Mouse (Mus musculus) intestine, embryonic 15.5 days (tissue): Measurements from ENCODE around the gene Cabp4. TPM values are rescaled to one million over a fixed set of nuclear protein-coding genes. Genes with fewer than 3 reads are reported as not detected.

Experiments used
- ATAC-seq: fragments of 200-750 bp; cut with Nextera tagmentation; 2 replicates; pipeline ENCODE4 v1.8.0; 2017; ENCODE audit warnings: moderate TSS enrichment, moderate library complexity
- H3K27ac ChIP-seq: fragments of 300-500 bp; sonication (generic); 2 replicates; pipeline ENCODE4 v1.5.1; 2015; ENCODE audit warnings: mild to moderate bottlenecking, inconsistent platforms
- H3K27me3 ChIP-seq: fragments of 300-500 bp; sonication (generic); replicated peaks from 2 replicates; pipeline ENCODE4 v1.6.1; 2015; ENCODE audit warnings: inconsistent platforms
- H3K36me3 ChIP-seq: fragments of 300-500 bp; sonication (generic); 2 replicates; pipeline ENCODE4 v1.6.1; 2015; ENCODE audit warnings: inconsistent platforms
- H3K4me1 ChIP-seq: fragments of 300-500 bp; sonication (generic); replicated peaks from 2 replicates; pipeline ENCODE4 v1.6.1; 2015; ENCODE audit warnings: inconsistent platforms
- H3K4me2 ChIP-seq: fragments of 300-500 bp; sonication (generic); replicated peaks from 2 replicates; pipeline ENCODE4 v1.6.1; 2015; ENCODE audit warnings: mild to moderate bottlenecking, inconsistent platforms
- H3K4me3 ChIP-seq: fragments of 300-500 bp; sonication (generic); replicated peaks from 2 replicates; pipeline ENCODE4 v1.5.1; 2015; ENCODE audit warnings: inconsistent platforms
- H3K9ac ChIP-seq: fragments of 300-500 bp; sonication (generic); 2 replicates; pipeline ENCODE4 v1.6.1; 2015; ENCODE audit warnings: inconsistent platforms
- H3K9me3 ChIP-seq: fragments of 300-500 bp; sonication (generic); 2 replicates; pipeline ENCODE4 v1.6.1; 2016; ENCODE audit warnings: inconsistent platforms
- WGBS: fragments of 180-500 bp; shearing (Covaris S2); methylation state at CpG from one replicate; pipeline ENCODE4 v1.1.7; 2015; 5-methylcytosine and 5-hydroxymethylcytosine counted together
- polyA plus RNA-seq: library from polyadenylated mRNA; unstranded; fragments of >200 nt; fragmentation: Nextera tagmentation; extraction: Ambion mirVana; gene quantifications from 2 replicates; pipeline ENCODE4 v1.2.1, GENCODE M21; 2015

Gene Cabp4
- polyA plus RNA-seq, 1 experiment from 2014 or later, result 0.19 TPM

GRCm38 (mm10) chr19:4159049-4159448, 15.2 kb upstream of the Cabp4 start:
- no peak overlapping the region for H3K4me3 ChIP-seq
- WGBS, result 92% methylated on average over 8 of the region's 8 CpGs
- no peak overlapping the region for H3K27ac ChIP-seq
- H3K4me2 ChIP-seq, result no peak overlapping the region
- peaks cover 10% of the 10 kb centered on the region for H3K4me1 ChIP-seq
- peaks cover 16% of the 10 kb centered on the region for H3K36me3 ChIP-seq
- ATAC-seq, result no peak
- no peak overlapping the region for H3K9ac ChIP-seq
- no peaks in the 10 kb centered on the region for H3K9me3 ChIP-seq
- no peaks in the 10 kb centered on the region for H3K27me3 ChIP-seq

- H3K9ac ChIP-seq, result no peak overlapping the region
- H3K4me3 ChIP-seq, result no peak overlapping the region
- no peak for ATAC-seq
- no peak overlapping the region for H3K4me2 ChIP-seq
- H3K27ac ChIP-seq, result no peak overlapping the region
- peaks cover 18% of the 10 kb centered on the region for H3K36me3 ChIP-seq
- no peaks in the 10 kb centered on the region for H3K4me1 ChIP-seq
- H3K27me3 ChIP-seq, result no peaks in the 10 kb centered on the region
- WGBS, result 90% methylated on average over 12 of the region's 12 CpGs
- H3K9me3 ChIP-seq, result no peaks in the 10 kb centered on the region
Observed at GRCm38 (mm10) chr19:4156771-4157170, 12.9 kb upstream of the Cabp4 start.

DNA sequence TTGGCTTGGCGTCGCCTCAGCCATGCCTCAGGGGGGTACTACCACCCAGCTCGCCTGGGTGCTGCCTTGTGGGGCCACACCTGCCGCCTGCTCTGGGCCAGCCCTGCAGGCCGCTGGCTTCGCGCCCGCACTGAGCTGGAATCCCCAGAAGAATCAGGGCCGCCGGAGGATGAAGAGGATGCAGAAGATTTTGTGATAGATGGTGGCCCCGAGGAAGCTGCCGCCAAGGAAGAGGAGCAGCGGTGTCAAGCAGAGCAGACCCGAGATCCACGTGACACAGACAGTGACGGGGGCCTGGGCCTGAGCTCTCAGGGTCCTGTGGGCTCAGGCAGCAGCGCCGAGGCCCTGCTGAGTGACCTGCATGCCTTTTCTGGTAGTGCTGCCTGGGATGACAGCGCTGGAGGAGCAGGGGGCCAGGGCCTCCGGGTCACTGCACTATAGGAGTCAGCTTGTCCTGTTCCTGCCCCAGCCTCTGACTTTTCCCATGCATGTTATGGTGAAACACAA, 12.3 kb upstream of the Cabp4 start:
- 76% methylated on average over 20 of the region's 20 CpGs for WGBS
- H3K9me3 ChIP-seq, result no peaks in the 10 kb centered on the region
- ATAC-seq, result no peak

GRCm38 (mm10) chr19:4155223-4156072, 11.6 kb upstream of the Cabp4 start:
- no peaks in the 10 kb centered on the region for H3K9me3 ChIP-seq
- H3K4me3 ChIP-seq, result no peak overlapping the region
- ATAC-seq, result no peak
- H3K27ac ChIP-seq, result no peak overlapping the region
- no peak overlapping the region for H3K4me2 ChIP-seq
- H3K36me3 ChIP-seq, result peaks cover 25% of the 10 kb centered on the region
- no peaks in the 10 kb centered on the region for H3K27me3 ChIP-seq
- H3K9ac ChIP-seq, result no peak overlapping the region
- no peaks in the 10 kb centered on the region; the same call in 1 of the 2 replicates for H3K4me1 ChIP-seq
- 81% methylated on average over 6 of the region's 6 CpGs for WGBS

More for the DNA sequence above, 12.3 kb upstream of the Cabp4 start:
- Histone ChIP-seq H3K4me3 (no peak overlapping the region), H3K9ac (no peak overlapping the region), H3K36me3 (peaks cover 19% of the 10 kb centered on the region), H3K27ac (no peak overlapping the region), H3K4me1 (no peaks in the 10 kb centered on the region), H3K27me3 (no peaks in the 10 kb centered on the region), H3K4me2 (no peak overlapping the region)

DNA sequence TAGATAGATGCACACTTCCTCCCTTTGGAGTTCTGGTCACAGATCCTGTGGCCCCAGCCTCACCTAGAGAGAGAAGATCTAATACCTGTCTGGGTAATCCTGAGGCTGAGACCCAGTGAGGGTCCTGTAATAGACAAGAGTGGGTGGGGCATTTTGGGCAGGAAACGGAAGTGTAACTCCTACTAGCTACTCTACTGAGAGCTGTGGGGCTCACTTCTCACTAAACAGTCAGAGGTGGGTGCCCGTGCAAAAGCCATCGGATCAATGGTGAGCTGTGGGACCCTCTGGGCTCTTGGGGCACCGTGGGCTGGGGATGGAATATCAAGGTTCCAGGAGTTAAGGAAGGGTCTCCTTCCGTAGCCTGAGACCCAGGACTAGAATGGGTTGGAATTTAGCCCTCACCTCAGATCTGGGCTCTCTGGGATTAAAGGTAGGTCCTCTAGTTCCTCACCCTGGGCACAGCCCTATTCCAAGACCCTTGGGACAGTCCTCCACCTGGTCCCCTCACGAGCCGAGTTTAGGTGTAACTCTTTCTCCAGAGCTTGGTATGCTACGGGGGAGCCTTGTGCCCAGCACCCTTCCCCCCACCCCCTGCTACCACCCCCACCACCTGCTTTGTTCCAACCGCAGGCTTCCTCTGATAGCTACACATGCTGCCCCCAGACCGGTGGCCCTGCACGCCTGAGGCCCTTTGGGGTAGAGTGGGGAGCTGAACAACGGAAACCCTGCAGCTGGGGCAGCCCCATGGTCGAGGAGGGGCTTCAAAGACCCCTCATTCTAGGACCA, 10.8 kb upstream of the Cabp4 start:
- no peaks in the 10 kb centered on the region for H3K27me3 ChIP-seq
- H3K4me3 ChIP-seq, result no peak overlapping the region
- no peak overlapping the region for H3K27ac ChIP-seq
- no peak overlapping the region for H3K9ac ChIP-seq
- no peak for ATAC-seq
- peaks cover 5% of the 10 kb centered on the region for H3K4me1 ChIP-seq
- peaks cover 25% of the 10 kb centered on the region for H3K36me3 ChIP-seq
- H3K4me2 ChIP-seq, result no peak overlapping the region
- no peaks in the 10 kb centered on the region for H3K9me3 ChIP-seq
- WGBS, result 73% methylated on average over 13 of the region's 13 CpGs

DNA sequence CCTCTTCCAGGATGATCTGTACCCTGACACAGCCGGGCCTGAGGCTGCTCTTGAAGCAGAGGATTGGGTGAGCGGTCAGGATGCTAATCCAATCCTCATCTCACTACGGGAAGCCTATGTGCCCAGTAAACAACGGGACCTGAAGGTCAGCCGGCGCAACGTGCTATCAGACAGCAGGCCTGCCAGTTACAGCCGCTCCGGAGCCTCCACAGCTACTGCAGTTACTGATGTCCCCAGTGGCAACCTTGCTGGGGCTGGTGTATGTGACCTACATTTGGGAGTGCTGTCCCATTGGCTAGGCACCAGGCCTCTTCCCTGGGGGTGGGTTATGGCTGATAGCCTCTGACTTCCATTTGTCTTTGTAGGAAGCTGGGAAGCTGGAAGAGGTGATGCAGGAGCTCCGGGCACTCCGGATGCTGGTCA, 9.4 kb upstream of the Cabp4 start, which contains the start of gene Ptprcap:
Gene Ptprcap, plus strand, starts transcription at position 373 of the 423 bp plus-strand sequence.
- WGBS, result 66% methylated on average over 11 of the region's 11 CpGs
- Histone ChIP-seq H3K27ac (no peak within 1 kb of the TSS), H3K36me3 (peaks cover 15% of the 10 kb centered on the region)

DNA sequence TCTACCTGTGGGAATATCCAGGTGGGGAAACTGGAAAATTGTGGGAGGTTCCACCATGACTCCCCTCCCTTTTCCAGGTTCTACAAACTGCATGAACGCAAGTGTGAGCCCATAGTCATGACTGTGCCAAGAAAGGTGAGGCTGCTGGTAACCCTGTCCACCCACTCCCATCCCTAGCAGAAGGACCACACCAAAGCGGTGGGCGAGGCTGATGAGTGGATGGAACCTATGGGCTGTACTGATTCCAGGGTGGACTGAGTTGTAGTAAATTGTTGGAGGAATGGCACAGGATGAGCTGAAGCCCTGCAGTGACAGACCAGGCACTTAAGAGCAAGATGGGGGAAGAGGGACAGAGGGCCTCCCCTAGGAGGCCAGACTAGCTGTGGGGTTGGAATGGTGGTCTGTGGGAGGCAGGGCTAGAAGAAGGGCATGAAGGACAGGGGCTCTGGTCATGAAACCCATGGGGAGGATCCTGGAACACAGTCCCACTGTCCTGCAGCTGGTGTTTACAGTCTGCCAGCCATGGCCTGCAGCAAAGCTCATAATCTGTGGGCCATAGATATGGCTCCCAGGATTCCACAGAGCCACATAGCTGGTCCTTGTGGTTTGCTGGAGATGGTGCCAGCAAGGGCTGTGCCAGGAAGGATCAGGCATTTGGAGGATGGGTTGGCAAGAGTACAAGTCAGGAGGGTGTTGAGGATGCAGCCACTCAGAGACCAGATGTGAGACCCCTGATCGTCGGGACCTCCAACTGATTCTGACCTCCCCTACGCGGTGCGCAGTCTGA, 8.8 kb upstream of the Cabp4 start:
- Histone ChIP-seq H3K27me3 (no peaks in the 10 kb centered on the region), H3K4me1 (peaks cover 16% of the 10 kb centered on the region), H3K36me3 (peaks cover 15% of the 10 kb centered on the region), H3K4me2 (no peak overlapping the region), H3K4me3 (no peak overlapping the region), H3K9ac (no peak overlapping the region), H3K9me3 (no peaks in the 10 kb centered on the region), H3K27ac (no peak overlapping the region)
- WGBS, result 85% methylated on average over 8 of the region's 8 CpGs
- no peak for ATAC-seq

More for the DNA sequence above, 9.4 kb upstream of the Cabp4 start, which contains the start of gene Ptprcap:
- peaks cover 12% of the 10 kb centered on the region for H3K4me1 ChIP-seq
- no peak within 1 kb of the TSS for H3K4me3 ChIP-seq
- ATAC-seq, result no peak
- no peak within 1 kb of the TSS for H3K4me2 ChIP-seq
- H3K27me3 ChIP-seq, result no peaks in the 10 kb centered on the region
- H3K9me3 ChIP-seq, result no peaks in the 10 kb centered on the region
- H3K9ac ChIP-seq, result no peak within 1 kb of the TSS

- no peak overlapping the region for H3K4me2 ChIP-seq
- H3K36me3 ChIP-seq, result peaks cover 9% of the 10 kb centered on the region
- no peaks in the 10 kb centered on the region for H3K9me3 ChIP-seq
- WGBS, result 88% methylated on average over 5 of the region's 5 CpGs
- peaks cover 18% of the 10 kb centered on the region for H3K4me1 ChIP-seq
- no peak overlapping the region for H3K4me3 ChIP-seq
- H3K27me3 ChIP-seq, result no peaks in the 10 kb centered on the region
- H3K27ac ChIP-seq, result no peak overlapping the region
- ATAC-seq, result no peak
- no peak overlapping the region for H3K9ac ChIP-seq
Observed at GRCm38 (mm10) chr19:4151898-4152297, 8.1 kb upstream of the Cabp4 start.

DNA sequence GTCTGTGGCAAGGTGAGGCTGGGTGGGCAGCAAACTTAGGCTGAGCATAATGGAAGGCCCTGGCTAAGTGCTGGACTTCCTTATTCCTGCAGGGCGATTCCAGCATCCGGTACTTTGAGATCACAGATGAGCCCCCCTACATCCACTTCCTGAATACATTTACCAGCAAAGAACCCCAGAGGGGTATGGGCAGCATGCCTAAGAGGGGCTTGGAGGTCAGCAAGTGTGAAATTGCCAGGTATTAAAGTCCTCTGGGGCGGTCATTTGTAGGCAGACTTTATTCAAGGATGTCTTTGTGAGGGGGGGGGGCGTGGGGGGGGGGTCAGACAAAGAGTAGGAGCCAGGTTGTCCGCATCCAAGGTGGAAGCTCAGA, 7.6 kb upstream of the Cabp4 start:
- peaks cover 9% of the 10 kb centered on the region for H3K36me3 ChIP-seq
- H3K27me3 ChIP-seq, result no peaks in the 10 kb centered on the region
- peaks cover 18% of the 10 kb centered on the region for H3K4me1 ChIP-seq
- no peak for ATAC-seq
- 70% methylated on average over 5 of the region's 5 CpGs for WGBS
- H3K9me3 ChIP-seq, result no peaks in the 10 kb centered on the region
- no peak overlapping the region for H3K27ac ChIP-seq
- no peak overlapping the region for H3K9ac ChIP-seq
- no peak overlapping the region for H3K4me3 ChIP-seq
- H3K4me2 ChIP-seq, result no peak overlapping the region

- Histone ChIP-seq H3K36me3 (peaks cover 9% of the 10 kb centered on the region), H3K27me3 (no peaks in the 10 kb centered on the region), H3K9me3 (no peaks in the 10 kb centered on the region), H3K27ac (no peak overlapping the region), H3K4me2 (no peak overlapping the region), H3K9ac (no peak overlapping the region), H3K4me1 (peaks cover 18% of the 10 kb centered on the region), H3K4me3 (no peak overlapping the region)
- 89% methylated on average over 22 of the region's 22 CpGs for WGBS
- no peak for ATAC-seq
Observed at GRCm38 (mm10) chr19:4150567-4151487, 7.0 kb upstream of the Cabp4 start.
